Comparison of ENCODE assay signal across 17 mouse cellular contexts in the genomic region with DNA sequence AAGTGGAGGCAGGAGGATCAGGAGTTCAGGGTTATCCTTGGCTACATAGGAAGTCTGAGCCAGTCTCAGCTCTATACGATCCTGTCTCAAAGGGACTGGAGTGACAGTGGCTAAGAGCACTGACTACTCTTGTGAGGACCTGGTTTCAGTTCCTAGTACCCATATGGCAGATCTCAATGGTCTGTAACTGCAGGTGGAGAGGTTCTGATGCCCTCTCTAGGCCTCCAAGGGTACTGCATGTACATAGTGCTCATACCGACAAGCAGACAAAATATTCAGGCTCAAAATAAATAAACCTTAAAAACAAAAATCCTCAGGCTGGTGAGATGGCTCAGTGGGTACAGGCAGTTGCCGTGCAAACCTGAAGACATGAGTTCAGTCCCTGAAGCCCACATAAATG. TPM values are rescaled to one million over a fixed set of nuclear protein-coding genes. Genes with fewer than 3 reads are reported as not detected.
A peak's percentile ranks its signal among the peaks of the same experiment; 100 is the strongest.
DNase-seq lines count a peak whose midpoint lies in the region; ATAC-seq and TF ChIP-seq lines count a peak whose summit lies in the region.
"Had no signal": no experiment of that assay in that cellular context is flagged by ENCODE, and none has a peak within 500 bp of the region (broad histone marks: within the 10 kb centered on the region; RNA-seq: fewer than 3 reads in every experiment).

No protein-coding gene starts in this region.

- H3K27me3 ChIP-seq in MEL (ENCODE audit: control insufficient read depth in 1 of 2, insufficient read depth in 2 of 2, low read length in 2 of 2): no peaks in the 10 kb centered on the region
- H3K27me3 ChIP-seq: hindbrain, embryonic 13.5 days; limb, embryonic 12.5 days; lung, embryonic 15.5 days; midbrain, embryonic 12.5 days; Patski had no signal

- peaks cover 0 to 1% of the 10 kb centered on the region in 2 experiments; a peak in 1 of 4 replicates for H3K4me1 ChIP-seq in MEL (ENCODE audit: control insufficient read depth in 1 of 2, insufficient read depth in 2 of 2, low read length in 2 of 2)

- peaks cover 2% of the 10 kb centered on the region; the same call in 1 of the 2 replicates for H3K79me2 ChIP-seq in MEL (ENCODE audit: control insufficient read depth, insufficient read depth, low read length, poor library complexity)

- peaks cover 4 to 17% of the 10 kb centered on the region in 2 experiments for H3K36me3 ChIP-seq in MEL (ENCODE audit: control insufficient read depth in 1 of 2, insufficient read depth in 2 of 2, low read length in 2 of 2)

- peak; percentile 70 for ATAC-seq in megakaryocyte progenitor cell, adult 5-6 weeks (replicated peaks; ENCODE audit: poor library complexity)
- ATAC-seq: Patski had no signal

- no peak for TF ChIP-seq POLR2A in MEL (IDR thresholded peaks at IDR 0.05; ENCODE audit: control insufficient read depth in 1 of 2, insufficient read depth in 1 of 2, low read depth in 1 of 2, low read length in 2 of 2, poor library complexity in 1 of 2)

- no peak for DNase-seq in layer of hippocampus, adult 2 months (ENCODE audit: low spot score in 2 of 2)
- no peak for DNase-seq in layer of hippocampus, adult 18-20 months (ENCODE audit: low spot score in 2 of 2)
- peak; percentile 19 to 28 for DNase-seq in B cell, adult 2 months
- peak; percentile 60 for DNase-seq in MEL (ENCODE audit: low read depth, low spot score)
- DNase-seq in testis, postnatal 10 days (ENCODE audit: low spot score): no peak
- no peak for DNase-seq in kidney, adult 11 months
- DNase-seq: adrenal gland, adult 2 months; cerebellum, postnatal 10 days; heart, adult 11 months had no signal

- peak; percentile 62 for TF ChIP-seq CTCF in layer of hippocampus, adult 2 months (conservative IDR thresholded peaks at IDR 0.05)
- TF ChIP-seq CTCF in MEL (IDR thresholded peaks at IDR 0.05 in 2 of 3, conservative IDR thresholded peaks at IDR 0.05 in 1 of 3; ENCODE audit: control insufficient read depth in 1 of 3, insufficient read depth in 1 of 3, low read depth in 2 of 3, low read length in 3 of 3, poor library complexity in 1 of 3, severe bottlenecking in 1 of 3): peak; percentile 26 to 56 (median 52); a peak in 4 of 6 replicates

- H3K9me3 ChIP-seq in MEL (replicated peaks; ENCODE audit: insufficient read depth, low read length): no peaks in the 10 kb centered on the region
- H3K9me3 ChIP-seq: embryonic facial prominence, embryonic 10.5 days; hindbrain, embryonic 13.5 days; lung, embryonic 15.5 days; midbrain, embryonic 12.5 days had no signal

- no peak overlapping the region for H3K4me3 ChIP-seq in layer of hippocampus, adult 2 months
- no peak overlapping the region for H3K4me3 ChIP-seq in MEL (ENCODE audit: control insufficient read depth in 1 of 2, insufficient read depth in 1 of 2, low read depth in 2 of 2, low read length in 2 of 2)
- H3K4me3 ChIP-seq: embryonic facial prominence, embryonic 10.5 days; hindbrain, embryonic 13.5 days; limb, embryonic 12.5 days; lung, embryonic 15.5 days; midbrain, embryonic 12.5 days had no signal

- no peak overlapping the region for H3K9ac ChIP-seq in MEL (ENCODE audit: control insufficient read depth, low read depth, low read length, poor library complexity, severe bottlenecking)
- H3K9ac ChIP-seq: hindbrain, embryonic 13.5 days; limb, embryonic 12.5 days; lung, embryonic 15.5 days; midbrain, embryonic 12.5 days had no signal

- no peak overlapping the region for H3K27ac ChIP-seq in layer of hippocampus, adult 2 months
- no peak overlapping the region for H3K27ac ChIP-seq in MEL (ENCODE audit: control insufficient read depth, low read depth, low read length)
- H3K27ac ChIP-seq: embryonic facial prominence, embryonic 10.5 days; hindbrain, embryonic 13.5 days; limb, embryonic 12.5 days; lung, embryonic 15.5 days; midbrain, embryonic 12.5 days had no signal

- TF ChIP-seq RAD21 in MEL (IDR thresholded peaks at IDR 0.05; ENCODE audit: low read depth, low read length): peak; percentile 17

- TF ChIP-seq EP300 in MEL (IDR thresholded peaks at IDR 0.05; ENCODE audit: low read depth in 1 of 2, low read length in 2 of 2): no peak

TF ChIP-seq in MEL, 35 proteins besides CTCF, POLR2A, EP300 and RAD21:
- TF ChIP-seq GABPA (IDR thresholded peaks at IDR 0.05; ENCODE audit: low read depth, low read length) (no peak), SMC3 (IDR thresholded peaks at IDR 0.05; ENCODE audit: low read depth, low read length) (peak; percentile 35; the same call in 1 of the 2 replicates)

RNA-seq across cellular contexts. Expression of a gene that starts 6.1 kb away (rescaled TPM):
- total RNA-seq in layer of hippocampus, adult 2 months (2021): 10 to 100 TPM; 15.3 to 16.9 TPM
- total RNA-seq in layer of hippocampus, adult 18-20 months (2021): 10 to 100 TPM; 14.1 to 14.2 TPM
- 24.0 and 25.0 TPM in 2 replicates for total RNA-seq in MEL (2012; rRNA removed)
- polyA plus RNA-seq in MEL (2012; ENCODE audit: insufficient read depth in 1 of 2, insufficient read length in 2 of 2, low read depth in 1 of 2, low replicate concordance in 2 of 2, missing spikeins in 1 of 2): 10 to 100 TPM in 1 of 2 experiments, not detected in 1; 26.2 TPM
- 25.2 and 26.8 TPM in 2 replicates for total RNA-seq in megakaryocyte progenitor cell, adult 5-6 weeks (2015)
- 81.4 and 111 TPM in 2 replicates for total RNA-seq in megakaryocyte progenitor cell, adult 5-6 weeks (2017)

RNA-seq across cellular contexts. Expression of a gene that starts 6.1 kb away (rescaled TPM):
- 1 to 10 TPM; 8.9 to 9.0 TPM for total RNA-seq in layer of hippocampus, adult 2 months (2021)
- 1 to 10 TPM; 7.7 to 9.5 TPM for total RNA-seq in layer of hippocampus, adult 18-20 months (2021)
- 18.9 and 22.3 TPM in 2 replicates for total RNA-seq in MEL (2012; rRNA removed)
- polyA plus RNA-seq in MEL (2012; ENCODE audit: insufficient read depth in 1 of 2, insufficient read length in 2 of 2, low read depth in 1 of 2, low replicate concordance in 2 of 2, missing spikeins in 1 of 2): 10 to 100 TPM in 1 of 2 experiments, not detected in 1; 19.8 TPM
- 7.4 and 8.0 TPM in 2 replicates for total RNA-seq in megakaryocyte progenitor cell, adult 5-6 weeks (2015)
- 12.4 and 14.4 TPM in 2 replicates for total RNA-seq in megakaryocyte progenitor cell, adult 5-6 weeks (2017)

RNA-seq across cellular contexts. Expression of a gene that starts 14.0 kb away (rescaled TPM):
- not detected for total RNA-seq in layer of hippocampus, adult 2 months (2021)
- total RNA-seq in layer of hippocampus, adult 18-20 months (2021): not detected
- total RNA-seq in MEL (2012; rRNA removed): not detected in 2 replicates
- polyA plus RNA-seq in MEL (2012; ENCODE audit: insufficient read depth in 1 of 2, insufficient read length in 2 of 2, low read depth in 1 of 2, low replicate concordance in 2 of 2, missing spikeins in 1 of 2): not detected
- not detected in 2 replicates for total RNA-seq in megakaryocyte progenitor cell, adult 5-6 weeks (2015)
- not detected in 2 replicates for total RNA-seq in megakaryocyte progenitor cell, adult 5-6 weeks (2017)
- total RNA-seq: adrenal gland, adult 2 months; layer of hippocampus, postnatal 25 days had no signal
- polyA plus RNA-seq: adrenal gland, adult 2 months; hindbrain, embryonic 13.5 days; Patski had no signal

RNA-seq across cellular contexts. Expression of a gene that starts 26.9 kb away (rescaled TPM):
- total RNA-seq in layer of hippocampus, adult 2 months (2021): 10 to 100 TPM; 32.2 to 34.4 TPM
- 10 to 100 TPM; 29.6 to 33.4 TPM for total RNA-seq in layer of hippocampus, adult 18-20 months (2021)
- total RNA-seq in MEL (2012; rRNA removed): 10.8 and 12.7 TPM in 2 replicates
- polyA plus RNA-seq in MEL (2012; ENCODE audit: insufficient read depth in 1 of 2, insufficient read length in 2 of 2, low read depth in 1 of 2, low replicate concordance in 2 of 2, missing spikeins in 1 of 2): 10 to 100 TPM in 1 of 2 experiments, not detected in 1; 20.2 TPM
- 2.2 and 3.4 TPM in 2 replicates for total RNA-seq in megakaryocyte progenitor cell, adult 5-6 weeks (2015)
- total RNA-seq in megakaryocyte progenitor cell, adult 5-6 weeks (2017): 1.6 and 3.4 TPM in 2 replicates

RNA-seq across cellular contexts. Expression of a gene that starts 36.4 kb away (rescaled TPM):
- total RNA-seq in layer of hippocampus, adult 2 months (2021): not detected
- total RNA-seq in layer of hippocampus, adult 18-20 months (2021): not detected
- total RNA-seq in MEL (2012; rRNA removed): not detected in 2 replicates
- polyA plus RNA-seq in MEL (2012; ENCODE audit: insufficient read depth in 1 of 2, insufficient read length in 2 of 2, low read depth in 1 of 2, low replicate concordance in 2 of 2, missing spikeins in 1 of 2): not detected
- not detected in 2 replicates for total RNA-seq in megakaryocyte progenitor cell, adult 5-6 weeks (2015)
- not detected in 2 replicates for total RNA-seq in megakaryocyte progenitor cell, adult 5-6 weeks (2017)
- total RNA-seq: layer of hippocampus, postnatal 25 days had no signal
- polyA plus RNA-seq: embryonic facial prominence, embryonic 10.5 days; hindbrain, embryonic 13.5 days; limb, embryonic 12.5 days; midbrain, embryonic 12.5 days; Patski had no signal

Comparison
In these comparisons a context has a peak if more than half of its experiments do, and no peak if none do; other contexts are left out.
1. DNase-seq: peak in B cell, adult 2 months (2 of 2) and MEL (single experiment); none in layer of hippocampus, adult 2 months (0 of 2), layer of hippocampus, adult 18-20 months (0 of 2), testis, postnatal 10 days (single experiment) and kidney, adult 11 months (single experiment).